ENCODE assay signal across 13 mouse cellular contexts in genomic region chr2:157640873-157641272, GRCm38 (mm10).
DNase-seq lines count a peak whose midpoint lies in the region; ATAC-seq lines count a peak whose summit lies in the region.
"Had no signal": no experiment of that assay in that cellular context is flagged by ENCODE, and none has a peak within 500 bp of the region (broad histone marks: within the 10 kb centered on the region; RNA-seq: fewer than 3 reads in every experiment).

No protein-coding gene starts in this region.

- H3K27me3 ChIP-seq in lung, embryonic 16.5 days (ENCODE audit: control insufficient read depth, insufficient read depth, low read depth, low read length), result no peaks in the 10 kb centered on the region
- H3K27me3 ChIP-seq: heart, embryonic 12.5 days; limb, embryonic 13.5 days had no signal

- no peak for DNase-seq in lung, adult 18-20 months
- DNase-seq in ES-CJ7 (ENCODE audit: low read depth, low spot score), result peak; percentile 43
- peak; percentile 19 for DNase-seq in thymus, postnatal 14 days
- DNase-seq in testis, postnatal 14 days (ENCODE audit: low spot score), result no peak
- DNase-seq in urinary bladder, postnatal 14 days (ENCODE audit: low spot score), result no peak
- DNase-seq: adrenal gland, postnatal 10 days; embryo, embryonic 11 days; kidney, postnatal 25 days; retina, postnatal 1 day had no signal

- no peaks in the 10 kb centered on the region for H3K4me1 ChIP-seq in lung, embryonic 16.5 days (replicated peaks; ENCODE audit: control insufficient read depth, insufficient read depth, low read length)
- H3K4me1 ChIP-seq: heart, embryonic 12.5 days; limb, embryonic 13.5 days had no signal

- WGBS in lung, embryonic 16.5 days, result 25% methylated on average over 4 of the region's 4 CpGs

- H3K9me3 ChIP-seq in lung, embryonic 16.5 days (ENCODE audit: control insufficient read depth, low read length), result no peaks in the 10 kb centered on the region
- H3K9me3 ChIP-seq: heart, embryonic 12.5 days; limb, embryonic 13.5 days had no signal

- no peak overlapping the region for H3K27ac ChIP-seq in lung, embryonic 16.5 days (ENCODE audit: low read length)
- H3K27ac ChIP-seq: limb, embryonic 13.5 days had no signal

- no peak overlapping the region for H3K9ac ChIP-seq in lung, embryonic 16.5 days (ENCODE audit: low read length)
- H3K9ac ChIP-seq: heart, embryonic 12.5 days; limb, embryonic 13.5 days had no signal

- no peak overlapping the region for H3K4me2 ChIP-seq in lung, embryonic 16.5 days (ENCODE audit: low read depth, low read length)
- H3K4me2 ChIP-seq: heart, embryonic 12.5 days; limb, embryonic 13.5 days had no signal

- 0 out of 2 replicates have a peak, but pooled peaks have one; percentile 38 for ATAC-seq in lung, embryonic 16.5 days (ENCODE audit: low read depth)
- peak; percentile 100 for ATAC-seq in granulocyte monocyte progenitor cell, adult 5-6 weeks (replicated peaks; ENCODE audit: poor library complexity, severe bottlenecking)

- H3K36me3 ChIP-seq in lung, embryonic 16.5 days (ENCODE audit: control insufficient read depth, insufficient read depth, low read length), result no peaks in the 10 kb centered on the region
- H3K36me3 ChIP-seq: heart, embryonic 12.5 days; limb, embryonic 13.5 days had no signal

- no peak overlapping the region for H3K4me3 ChIP-seq in lung, embryonic 16.5 days (ENCODE audit: low read length)
- H3K4me3 ChIP-seq: heart, embryonic 12.5 days; limb, embryonic 13.5 days had no signal

Comparison
In these comparisons a context has a peak if more than half of its experiments do, and no peak if none do; other contexts are left out.
1. DNase-seq: peak in ES-CJ7 (single experiment) and thymus, postnatal 14 days (single experiment); none in lung, adult 18-20 months (0 of 2), testis, postnatal 14 days (single experiment) and urinary bladder, postnatal 14 days (single experiment).